Mouse (Mus musculus) MEL (cell line): ENCODE measurements around the gene Sorcs2. TPM values are rescaled to one million over a fixed set of nuclear protein-coding genes. Genes with fewer than 3 reads are reported as not detected.

Experiments
- DNase-seq: peaks from one replicate; pipeline ENCODE4 v3.0.0; 2011; ENCODE audit warnings: low read depth, low spot score
- H3K27ac ChIP-seq: 2 replicates; pipeline ENCODE4 v1.5.1; 2012; ENCODE audit warnings: low read depth, mild to moderate bottlenecking, control low read depth, low read length, moderate library complexity; ENCODE audit not compliant: control insufficient read depth
- H3K27me3 ChIP-seq, 2 experiments: fragments of 150-350 bp in 1 of 2; sonication (generic) in 1 of 2; 2 replicates each; pipeline ENCODE4 v1.6.1; 2012; ENCODE audit warnings: low read length in 2 of 2, mild to moderate bottlenecking in 2 of 2, improper control_type of control experiment in 1 of 2, moderate library complexity in 1 of 2; ENCODE audit not compliant: insufficient read depth in 2 of 2, control insufficient read depth in 1 of 2
- H3K36me3 ChIP-seq, 2 experiments: 2 replicates each; pipeline ENCODE4 v1.6.1; 2012 to 2014; ENCODE audit warnings: low read length in 2 of 2, improper control_type of control experiment in 1 of 2, inconsistent platforms in 1 of 2, mild to moderate bottlenecking in 1 of 2; ENCODE audit not compliant: insufficient read depth in 2 of 2, control insufficient read depth in 1 of 2
- H3K4me1 ChIP-seq, 2 experiments: fragments of 150-350 bp in 1 of 2; sonication (generic) in 1 of 2; 2 replicates each; pipeline ENCODE4 v1.6.1; 2012; ENCODE audit warnings: low read length in 2 of 2, improper control_type of control experiment in 1 of 2, mild to moderate bottlenecking in 1 of 2; ENCODE audit not compliant: insufficient read depth in 2 of 2, control insufficient read depth in 1 of 2
- H3K4me3 ChIP-seq, 2 experiments: fragments of 150-350 bp in 1 of 2; sonication (generic) in 1 of 2; 2 replicates each; pipeline ENCODE4 v1.5.1; 2012; ENCODE audit warnings: low read depth in 2 of 2, low read length in 2 of 2, mild to moderate bottlenecking in 2 of 2, moderate library complexity in 2 of 2, control low read depth in 1 of 2, improper control_type of control experiment in 1 of 2; ENCODE audit not compliant: control insufficient read depth in 1 of 2, insufficient read depth in 1 of 2
- H3K79me2 ChIP-seq: 2 replicates; pipeline ENCODE4 v1.6.1; 2012; ENCODE audit warnings: mild to moderate bottlenecking, low read length, moderate library complexity; ENCODE audit not compliant: control insufficient read depth, poor library complexity, insufficient read depth
- H3K9ac ChIP-seq: 2 replicates; pipeline ENCODE4 v1.6.1; 2012; ENCODE audit warnings: low read depth, mild to moderate bottlenecking, control low read depth, low read length, moderate library complexity; ENCODE audit not compliant: control insufficient read depth, poor library complexity, severe bottlenecking
- H3K9me3 ChIP-seq: fragments of 150-350 bp; sonication (generic); replicated peaks from 2 replicates; pipeline ENCODE4 v1.6.1; 2012; ENCODE audit warnings: mild to moderate bottlenecking, low read length, improper control_type of control experiment, moderate library complexity; ENCODE audit not compliant: insufficient read depth
- BHLHE40 ChIP-seq: IDR thresholded peaks from 2 replicates; pipeline ENCODE4 v1.6.1; 2012; ENCODE audit warnings: low read depth, mild to moderate bottlenecking, inconsistent platforms, low read length, improper control_type of control experiment, borderline replicate concordance
- CHD2 ChIP-seq: IDR thresholded peaks from 2 replicates; pipeline ENCODE4 v1.6.1; 2011; ENCODE audit warnings: low read length, improper control_type of control experiment
- CTCF ChIP-seq, 3 experiments: IDR thresholded peaks in 2 of 3; conservative IDR thresholded peaks in 1 of 3; 2 replicates each; pipeline ENCODE4 v1.5.1; 2011 to 2012; ENCODE audit warnings: low read length in 3 of 3, low read depth in 2 of 3, mild to moderate bottlenecking in 2 of 3, improper control_type of control experiment in 1 of 3, inconsistent platforms in 1 of 3, mixed read lengths in 1 of 3, moderate library complexity in 1 of 3; ENCODE audit not compliant: control insufficient read depth in 1 of 3, insufficient read depth in 1 of 3, poor library complexity in 1 of 3, severe bottlenecking in 1 of 3
- EP300 ChIP-seq, 2 experiments: IDR thresholded peaks; 2 replicates each; pipeline ENCODE4 v1.6.1; 2011; ENCODE audit warnings: improper control_type of control experiment in 2 of 2, low read length in 2 of 2, low read depth in 1 of 2, mild to moderate bottlenecking in 1 of 2
- ETS1 ChIP-seq: IDR thresholded peaks from 2 replicates; pipeline ENCODE4 v1.6.1; 2012; ENCODE audit warnings: low read depth, mild to moderate bottlenecking, inconsistent platforms, low read length, improper control_type of control experiment, moderate library complexity
- GATA1 ChIP-seq: IDR thresholded peaks from 2 replicates; pipeline ENCODE4 v1.6.1; 2011; ENCODE audit warnings: low read depth, low read length, improper control_type of control experiment
- HCFC1 ChIP-seq: IDR thresholded peaks from 2 replicates; pipeline ENCODE4 v1.6.1; 2012; ENCODE audit warnings: low read depth, mild to moderate bottlenecking, inconsistent platforms, low read length, improper control_type of control experiment, moderate library complexity
- JUND ChIP-seq: IDR thresholded peaks from 2 replicates; pipeline ENCODE4 v1.6.1; 2011; ENCODE audit warnings: low read depth, mild to moderate bottlenecking, improper control_type of control experiment, low read length
- KAT2A ChIP-seq: conservative IDR thresholded peaks from 2 replicates; pipeline ENCODE4 v1.6.1; 2012; ENCODE audit warnings: low read depth, low read length, improper control_type of control experiment, inconsistent platforms
- MAFK ChIP-seq: IDR thresholded peaks from 2 replicates; pipeline ENCODE4 v1.6.1; 2011; ENCODE audit warnings: low read depth, mild to moderate bottlenecking, low read length, improper control_type of control experiment, borderline replicate concordance
- MAX ChIP-seq: IDR thresholded peaks from 2 replicates; pipeline ENCODE4 v1.6.1; 2011; ENCODE audit warnings: low read length, improper control_type of control experiment
- MAZ ChIP-seq: IDR thresholded peaks from 2 replicates; pipeline ENCODE4 v1.6.1; 2012; ENCODE audit warnings: low read depth, mild to moderate bottlenecking, inconsistent platforms, low read length, improper control_type of control experiment
- MXI1 ChIP-seq: IDR thresholded peaks from 2 replicates; pipeline ENCODE4 v1.6.1; 2011; ENCODE audit warnings: mild to moderate bottlenecking, low read depth, low read length, improper control_type of control experiment
- MYB ChIP-seq: IDR thresholded peaks from 2 replicates; pipeline ENCODE4 v1.6.1; 2011; ENCODE audit warnings: mild to moderate bottlenecking, low read depth, low read length, improper control_type of control experiment
- NELFE ChIP-seq: IDR thresholded peaks from 2 replicates; pipeline ENCODE4 v1.6.1; 2011; ENCODE audit warnings: low read depth, low read length, improper control_type of control experiment
- SIN3A ChIP-seq: IDR thresholded peaks from 2 replicates; pipeline ENCODE4 v1.6.1; 2012; ENCODE audit warnings: low read length, improper control_type of control experiment, inconsistent platforms
- SMC3 ChIP-seq: IDR thresholded peaks from 2 replicates; pipeline ENCODE4 v1.6.1; 2011; ENCODE audit warnings: low read depth, low read length, improper control_type of control experiment
- TBP ChIP-seq: IDR thresholded peaks from 2 replicates; pipeline ENCODE4 v1.8.0; 2011; ENCODE audit warnings: low read depth, low read length, improper control_type of control experiment
- UBTF ChIP-seq: IDR thresholded peaks from 2 replicates; pipeline ENCODE4 v1.6.1; 2012; ENCODE audit warnings: low read depth, mild to moderate bottlenecking, inconsistent platforms, low read length, improper control_type of control experiment, moderate library complexity, borderline replicate concordance; ENCODE audit not compliant: insufficient read depth
- USF2 ChIP-seq, 2 experiments: IDR thresholded peaks; 2 replicates each; pipeline ENCODE4 v1.6.1; 2011 to 2012; ENCODE audit warnings: improper control_type of control experiment in 2 of 2, low read length in 2 of 2, borderline replicate concordance in 1 of 2, inconsistent platforms in 1 of 2, low read depth in 1 of 2, mild to moderate bottlenecking in 1 of 2; ENCODE audit not compliant: insufficient read depth in 1 of 2
- ZC3H11A ChIP-seq: IDR thresholded peaks from 2 replicates; pipeline ENCODE4 v1.6.1; 2012; ENCODE audit warnings: low read depth, mild to moderate bottlenecking, inconsistent platforms, low read length, improper control_type of control experiment
- ZKSCAN1 ChIP-seq: IDR thresholded peaks from 2 replicates; pipeline ENCODE4 v1.6.1; 2012; ENCODE audit warnings: low read depth, mild to moderate bottlenecking, inconsistent platforms, low read length, improper control_type of control experiment, moderate library complexity
- ZMIZ1 ChIP-seq: IDR thresholded peaks from 2 replicates; pipeline ENCODE4 v1.6.1; 2012; ENCODE audit warnings: low read depth, mild to moderate bottlenecking, inconsistent platforms, low read length, improper control_type of control experiment, moderate library complexity
- ZNF384 ChIP-seq: IDR thresholded peaks from 2 replicates; pipeline ENCODE4 v1.6.1; 2012; ENCODE audit warnings: low read depth, mild to moderate bottlenecking, inconsistent platforms, low read length, improper control_type of control experiment
- polyA plus RNA-seq, 2 experiments: library from polyadenylated mRNA; stranded (reverse) in 1 of 2; unstranded in 1 of 2; fragments of >175 nt in 1 of 2; fragments of >200 nt in 1 of 2; gene quantifications; 2 replicates each; pipeline versions ENCODE4 v1.2.1 to v1.2.4; 2012; ENCODE audit warnings: low replicate concordance in 2 of 2, low read depth in 1 of 2; ENCODE audit not compliant: insufficient read length in 2 of 2, insufficient read depth in 1 of 2, missing spikeins in 1 of 2
- total RNA-seq: library from RNA; depleted of rRNA; stranded (reverse); fragments of 300-350 nt; gene quantifications from 2 replicates; pipeline ENCODE4 v1.2.3, GENCODE M21; 2012

Sorcs2 gene
- total and polyA plus RNA-seq, 3 experiments, result not detected

DNA sequence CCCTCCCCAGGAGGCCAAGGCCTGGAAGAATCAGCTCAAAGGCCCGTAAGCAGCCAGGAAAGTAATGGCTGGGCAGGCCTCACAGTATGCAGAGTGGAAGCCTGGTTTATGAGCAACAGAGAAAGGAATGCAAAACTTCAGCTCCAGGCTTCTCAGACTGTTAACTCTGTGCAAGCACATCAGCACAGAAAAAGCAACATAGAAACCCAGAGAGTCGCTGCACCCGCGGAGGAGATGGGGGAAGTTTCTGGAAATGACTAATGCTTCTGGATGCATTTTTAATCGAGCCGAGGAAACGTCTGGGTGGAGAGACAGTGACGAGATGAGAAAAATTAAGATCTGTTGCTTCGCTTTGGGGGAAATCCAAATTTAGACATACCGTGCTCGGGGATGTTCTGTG lies 171.6 kb downstream of the Sorcs2 start:
- Histone ChIP-seq H3K27me3 (no peaks in the 10 kb centered on the region), H3K36me3 (no peaks in the 10 kb centered on the region), H3K9me3 (no peaks in the 10 kb centered on the region; the same call in 1 of the 2 replicates), H3K4me1 (no peaks in the 10 kb centered on the region), H3K9ac (no peak overlapping the region), H3K27ac (no peak overlapping the region), H3K79me2 (no peaks in the 10 kb centered on the region), H3K4me3 (no peak overlapping the region)
- TF ChIP-seq KAT2A (no peak), GATA1 (no peak), ZMIZ1 (no peak), CHD2 (no peak), HCFC1 (no peak), USF2 (IDR thresholded peaks at IDR 0.05; ENCODE audit: borderline replicate concordance in 1 of 2, insufficient read depth in 1 of 2, low read depth in 1 of 2, low read length in 2 of 2) (no peak), ZNF384 (no peak), MAZ (no peak), TBP (no peak), ZKSCAN1 (no peak), MXI1 (no peak), BHLHE40 (no peak), SIN3A (no peak)
- DNase-seq, result no peak

DNA sequence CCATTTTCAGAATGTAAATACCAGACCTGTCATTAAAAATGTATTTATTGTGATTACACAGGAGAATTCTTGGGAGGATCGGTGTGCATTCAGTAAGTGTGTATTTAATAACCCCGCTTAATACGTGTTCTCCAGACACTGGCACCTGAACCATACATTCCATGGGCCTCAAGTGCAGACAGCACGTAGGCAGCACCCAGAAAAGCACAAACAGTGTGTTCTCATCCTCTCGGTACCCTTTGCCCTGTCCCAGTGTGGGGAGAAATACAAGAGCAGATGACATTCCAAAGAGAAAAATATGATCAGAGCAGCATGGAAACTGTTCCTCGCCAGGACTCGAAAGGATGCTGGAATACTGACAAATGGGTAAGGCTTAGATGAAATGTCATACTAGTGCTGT lies 172.1 kb downstream of the Sorcs2 start:
- TF ChIP-seq SMC3 (no peak), UBTF (no peak), HCFC1 (no peak), GATA1 (no peak), CHD2 (no peak), ETS1 (no peak), MAZ (no peak), NELFE (no peak), MAFK (no peak), CTCF (IDR thresholded peaks at IDR 0.05 in 2 of 3, conservative IDR thresholded peaks at IDR 0.05 in 1 of 3; ENCODE audit: control insufficient read depth in 1 of 3, insufficient read depth in 1 of 3, low read depth in 2 of 3, low read length in 3 of 3, poor library complexity in 1 of 3, severe bottlenecking in 1 of 3) (no peak), MXI1 (no peak), MYB (no peak), BHLHE40 (no peak), EP300 (IDR thresholded peaks at IDR 0.05; ENCODE audit: low read depth in 1 of 2, low read length in 2 of 2) (no peak), ZKSCAN1 (no peak), ZC3H11A (no peak), KAT2A (no peak), JUND (no peak), MAX (no peak)
- no peak overlapping the region for H3K4me3 ChIP-seq
- no peaks in the 10 kb centered on the region; the same call in 1 of the 2 replicates for H3K9me3 ChIP-seq
- H3K27ac ChIP-seq, result no peak overlapping the region
- H3K9ac ChIP-seq, result no peak overlapping the region
- H3K79me2 ChIP-seq, result no peaks in the 10 kb centered on the region
- H3K36me3 ChIP-seq, result no peaks in the 10 kb centered on the region
- no peak for DNase-seq
- H3K4me1 ChIP-seq, result no peaks in the 10 kb centered on the region
- no peaks in the 10 kb centered on the region for H3K27me3 ChIP-seq
